Mouse (Mus musculus): ENCODE results near the gene Cacnb2. TPM values are rescaled to one million over a fixed set of nuclear protein-coding genes. Genes with fewer than 3 reads are reported as not detected.

Gene Cacnb2
- polyA plus RNA-seq, 1 experiment from 2014 or later = 4.0 TPM

DNA sequence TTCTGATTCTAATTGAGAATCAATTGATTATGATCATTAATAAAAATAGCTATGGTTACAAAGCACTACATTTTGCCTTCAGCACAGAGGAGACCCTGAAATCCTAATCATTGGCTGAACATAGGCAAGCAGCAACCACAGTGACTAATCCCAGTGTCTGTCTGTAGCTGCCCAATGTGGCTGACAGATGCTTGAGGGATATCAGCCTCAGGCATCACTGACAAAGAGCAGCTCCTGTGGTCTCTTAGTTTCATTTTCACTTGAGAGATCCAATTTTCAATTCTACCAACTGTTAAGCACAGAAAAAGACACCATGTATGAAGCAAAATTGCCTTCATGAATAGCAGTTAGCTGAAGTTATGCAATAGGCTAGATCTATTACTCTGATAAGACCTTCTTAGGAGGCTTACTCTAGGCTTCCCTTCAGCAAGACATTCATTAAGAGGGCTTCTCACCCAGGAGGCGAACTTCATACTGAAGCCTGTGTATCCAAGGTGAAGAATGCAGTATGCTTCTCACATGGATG lies 358.1 kb downstream of the Cacnb2 start:
- Histone ChIP-seq H3K4me3 (no peak overlapping the region), H3K27me3 (no peaks in the 10 kb centered on the region), H3K4me2 (no peak overlapping the region), H3K9ac (no peak overlapping the region), H3K36me3 (no peaks in the 10 kb centered on the region), H3K9me3 (no peaks in the 10 kb centered on the region), H3K27ac (no peak overlapping the region), H3K4me1 (replicated peaks) (no peaks in the 10 kb centered on the region)
- WGBS = 82% methylated on average over 1 of the region's 1 CpGs
- ATAC-seq (ENCODE audit: low FRiP score) = no peak

DNA sequence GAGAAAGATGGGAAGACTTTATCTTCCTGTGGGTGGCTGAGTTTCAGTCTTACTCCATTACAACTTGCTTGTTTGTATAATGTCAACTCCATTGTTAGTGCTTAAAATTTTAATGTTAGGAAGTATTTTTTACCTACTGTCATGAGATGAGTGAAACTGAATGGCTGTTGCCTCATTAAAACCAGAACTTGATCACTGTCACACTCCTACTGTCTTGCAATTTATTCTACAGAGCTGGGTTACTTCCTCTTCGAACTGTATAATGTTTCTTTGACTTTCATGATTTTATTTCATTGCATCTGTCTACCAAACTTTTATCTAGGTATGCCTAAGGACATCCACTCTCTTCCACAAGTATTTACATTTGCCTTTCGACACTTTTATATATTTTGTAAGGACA lies 358.6 kb downstream of the Cacnb2 start:
- Histone ChIP-seq H3K36me3 (no peaks in the 10 kb centered on the region), H3K4me1 (replicated peaks) (no peaks in the 10 kb centered on the region), H3K27ac (no peak overlapping the region), H3K4me3 (no peak overlapping the region), H3K4me2 (no peak overlapping the region), H3K27me3 (no peaks in the 10 kb centered on the region), H3K9ac (no peak overlapping the region), H3K9me3 (no peaks in the 10 kb centered on the region)
- 91% methylated on average over 2 of the region's 2 CpGs for WGBS
- no peak for ATAC-seq (ENCODE audit: low FRiP score)

DNA sequence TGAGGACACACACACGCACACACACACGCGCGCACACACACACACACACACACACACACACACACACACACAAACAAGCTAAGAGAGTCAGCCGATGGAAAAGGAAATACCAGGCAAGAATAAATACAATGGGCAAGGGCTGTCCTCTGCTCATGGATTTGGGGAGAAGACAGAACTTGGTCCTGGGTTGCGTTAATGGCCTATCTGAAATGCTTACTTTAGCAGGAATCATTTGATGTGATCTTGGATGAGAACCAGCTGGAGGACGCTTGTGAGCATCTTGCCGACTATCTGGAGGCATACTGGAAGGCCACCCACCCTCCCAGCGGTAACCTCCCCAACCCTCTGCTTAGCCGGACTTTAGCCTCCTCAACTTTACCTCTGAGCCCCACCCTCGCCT lies 381.1 kb downstream of the Cacnb2 start:
- no peak overlapping the region for H3K4me3 ChIP-seq
- no peaks in the 10 kb centered on the region for H3K4me1 ChIP-seq (replicated peaks)
- H3K36me3 ChIP-seq = peaks cover 15% of the 10 kb centered on the region; the same call in 1 of the 2 replicates
- H3K27me3 ChIP-seq = no peaks in the 10 kb centered on the region
- no peaks in the 10 kb centered on the region for H3K9me3 ChIP-seq
- ATAC-seq (ENCODE audit: low FRiP score) = no peak
- H3K27ac ChIP-seq = no peak overlapping the region
- no peak overlapping the region for H3K9ac ChIP-seq
- WGBS = 92% methylated on average over 11 of the region's 11 CpGs
- H3K4me2 ChIP-seq = no peak overlapping the region

DNA sequence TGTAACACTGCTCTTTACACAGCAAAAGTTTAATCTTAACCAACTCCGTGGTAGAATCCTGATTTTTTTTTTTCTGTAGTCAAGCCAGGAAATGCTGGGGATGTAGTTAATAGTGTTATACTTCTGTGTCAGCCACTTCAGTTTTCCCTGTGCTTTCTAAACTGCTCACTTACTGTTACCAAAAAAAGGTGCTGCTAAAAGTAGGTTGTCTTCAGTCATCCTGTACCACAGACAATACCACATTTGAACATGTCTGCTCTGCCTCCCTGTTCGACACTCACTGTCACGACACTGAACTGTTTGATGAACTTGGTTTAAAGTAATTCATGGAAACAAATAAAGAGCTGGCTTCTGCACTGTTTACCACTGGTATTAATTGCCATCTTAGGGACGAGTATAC lies 385.6 kb downstream of the Cacnb2 start:
- no peak overlapping the region for H3K27ac ChIP-seq
- H3K9me3 ChIP-seq = no peaks in the 10 kb centered on the region

DNA sequence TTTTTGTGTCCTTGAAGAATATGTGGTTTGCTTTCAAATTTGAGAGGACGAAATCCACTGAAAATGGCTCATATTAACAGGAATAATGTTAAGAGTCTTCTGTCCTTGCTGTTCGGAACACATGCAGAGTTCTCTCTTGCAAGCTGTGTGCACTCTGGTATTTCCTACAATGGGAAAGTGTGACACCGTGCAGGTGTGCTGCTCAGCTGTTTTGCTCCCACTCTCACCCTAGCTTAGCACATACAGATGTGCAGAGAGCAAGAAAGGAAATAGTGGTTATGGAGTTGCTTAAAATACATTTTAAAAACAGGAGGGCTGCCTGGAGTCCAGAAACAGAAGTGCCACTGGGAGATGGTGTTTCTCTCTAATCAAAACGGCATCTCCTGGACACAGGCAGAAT lies 386.5 kb downstream of the Cacnb2 start:
- no peaks in the 10 kb centered on the region for H3K27me3 ChIP-seq
- no peaks in the 10 kb centered on the region for H3K9me3 ChIP-seq
- H3K4me2 ChIP-seq = no peak overlapping the region
- no peak for ATAC-seq (ENCODE audit: low FRiP score)
- no peak overlapping the region for H3K9ac ChIP-seq
- 92% methylated on average over 4 of the region's 4 CpGs for WGBS
- no peak overlapping the region for H3K4me3 ChIP-seq
- H3K36me3 ChIP-seq = peaks cover 17% of the 10 kb centered on the region
- H3K27ac ChIP-seq = no peak overlapping the region
- no peaks in the 10 kb centered on the region for H3K4me1 ChIP-seq (replicated peaks)

More for the DNA sequence above, 385.6 kb downstream of the Cacnb2 start:
- ATAC-seq (ENCODE audit: low FRiP score) = no peak
- no peak overlapping the region for H3K9ac ChIP-seq
- no peaks in the 10 kb centered on the region for H3K4me1 ChIP-seq (replicated peaks)
- peaks cover 21% of the 10 kb centered on the region for H3K36me3 ChIP-seq
- H3K27me3 ChIP-seq = no peaks in the 10 kb centered on the region
- no peak overlapping the region for H3K4me3 ChIP-seq
- no peak overlapping the region for H3K4me2 ChIP-seq
- WGBS = 93% methylated on average over 4 of the region's 4 CpGs

DNA sequence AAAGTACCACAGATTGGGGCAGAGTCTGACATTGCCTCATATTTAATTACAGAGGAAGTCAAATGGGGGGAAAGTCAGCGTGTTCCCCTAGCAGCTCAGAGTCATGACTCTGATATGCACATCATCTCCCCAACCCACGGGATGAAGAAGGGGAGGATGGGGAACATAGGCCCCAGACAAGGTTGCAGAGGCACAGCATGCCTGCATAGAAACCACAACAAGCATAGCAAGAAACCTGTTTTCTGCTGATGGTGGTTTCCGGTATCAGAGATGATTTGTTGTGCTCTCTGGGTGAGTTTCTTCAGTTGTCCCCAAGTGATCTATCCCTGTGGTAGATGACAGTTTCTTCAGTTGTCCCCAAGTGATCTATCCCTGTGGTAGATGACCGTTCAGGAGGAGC lies 389.6 kb downstream of the Cacnb2 start:
- WGBS = 90% methylated on average over 4 of the region's 4 CpGs
- H3K36me3 ChIP-seq = peaks cover 9% of the 10 kb centered on the region
- no peaks in the 10 kb centered on the region for H3K4me1 ChIP-seq (replicated peaks)
- no peak overlapping the region for H3K27ac ChIP-seq
- no peaks in the 10 kb centered on the region for H3K27me3 ChIP-seq
- H3K9me3 ChIP-seq = no peaks in the 10 kb centered on the region
- no peak overlapping the region for H3K9ac ChIP-seq
- no peak overlapping the region for H3K4me2 ChIP-seq
- ATAC-seq (ENCODE audit: low FRiP score) = no peak
- H3K4me3 ChIP-seq = no peak overlapping the region

DNA sequence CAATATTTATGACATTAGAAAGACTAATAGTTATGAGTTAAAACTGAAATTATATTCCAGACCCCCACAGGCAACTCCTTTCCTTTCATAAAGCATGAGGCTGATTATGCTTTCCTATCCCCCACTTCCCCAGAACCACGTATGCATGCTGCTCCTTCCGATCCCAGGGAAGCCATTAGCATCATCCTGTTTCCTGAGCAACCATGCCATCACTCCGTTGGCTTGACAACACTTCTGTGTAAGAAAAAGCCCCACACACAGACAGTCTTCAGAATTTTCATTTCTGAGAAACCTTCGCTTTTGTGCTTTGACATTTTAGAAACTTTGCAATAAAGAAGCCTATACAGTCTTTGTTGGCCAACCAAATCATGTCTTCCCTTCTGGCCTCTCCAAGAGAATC lies 393.1 kb downstream of the Cacnb2 start:
- no peaks in the 10 kb centered on the region for H3K4me1 ChIP-seq (replicated peaks)
- 62% methylated on average over 4 of the region's 4 CpGs for WGBS
- no peaks in the 10 kb centered on the region for H3K9me3 ChIP-seq

DNA sequence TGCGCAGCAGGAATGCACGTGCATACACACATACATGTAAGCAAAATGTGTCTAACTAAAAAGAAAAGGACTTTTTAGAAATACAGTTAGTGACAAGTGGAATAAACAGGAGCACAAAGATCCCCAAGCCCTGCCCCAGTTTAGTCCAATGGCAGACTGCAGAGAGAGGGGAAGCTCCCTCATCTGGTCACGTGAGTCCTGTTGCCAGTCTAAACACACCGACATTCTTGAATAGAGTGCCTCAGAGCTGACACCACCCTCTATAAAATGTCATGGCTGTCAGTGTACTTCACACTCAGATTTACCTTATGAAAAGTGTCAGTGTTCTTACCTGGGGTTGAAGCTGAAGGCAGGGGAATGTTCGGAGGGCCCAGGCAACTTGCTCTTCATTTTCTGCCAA lies 394.9 kb downstream of the Cacnb2 start:
- no peak for ATAC-seq (ENCODE audit: low FRiP score)
- H3K9ac ChIP-seq = no peak overlapping the region
- no peak overlapping the region for H3K4me3 ChIP-seq
- no peak overlapping the region for H3K27ac ChIP-seq
- no peak overlapping the region for H3K4me2 ChIP-seq
- peaks cover 11% of the 10 kb centered on the region; the same call in 1 of the 2 replicates for H3K36me3 ChIP-seq
- H3K4me1 ChIP-seq (replicated peaks) = no peaks in the 10 kb centered on the region
- no peaks in the 10 kb centered on the region for H3K9me3 ChIP-seq
- 92% methylated on average over 5 of the region's 5 CpGs for WGBS
- H3K27me3 ChIP-seq = no peaks in the 10 kb centered on the region

More for the DNA sequence above, 393.1 kb downstream of the Cacnb2 start:
- Histone ChIP-seq H3K9ac (no peak overlapping the region), H3K4me2 (no peak overlapping the region), H3K27me3 (no peaks in the 10 kb centered on the region), H3K4me3 (no peak overlapping the region), H3K27ac (no peak overlapping the region), H3K36me3 (peaks cover 16% of the 10 kb centered on the region)
- no peak for ATAC-seq (ENCODE audit: low FRiP score)

DNA sequence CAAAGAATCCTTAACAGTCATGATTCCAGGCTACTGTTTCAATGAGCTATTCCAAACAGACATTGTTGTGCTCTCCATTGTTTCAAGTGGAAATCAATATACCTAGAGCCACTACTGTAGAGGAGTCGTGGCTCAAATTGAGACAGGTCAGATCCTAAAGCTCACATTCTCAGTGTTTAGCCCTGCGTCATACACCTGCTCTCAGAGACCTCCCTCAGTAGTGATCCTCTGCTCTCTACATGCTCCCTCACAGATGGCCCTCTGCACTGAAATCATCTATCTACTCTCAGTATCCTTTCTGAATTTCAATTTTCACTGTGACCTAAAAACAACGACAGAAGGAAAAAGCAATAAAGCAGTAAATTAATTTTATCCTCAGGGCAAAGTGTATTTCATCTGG lies 404.6 kb downstream of the Cacnb2 start:
- no peak; the same call in 1 of the 2 replicates for ATAC-seq (ENCODE audit: low FRiP score)
- Histone ChIP-seq H3K4me1 (replicated peaks) (no peaks in the 10 kb centered on the region), H3K9ac (no peak overlapping the region), H3K4me2 (no peak overlapping the region), H3K27ac (peak overlapping the region; percentile 8; the same call in 1 of the 2 replicates), H3K9me3 (no peaks in the 10 kb centered on the region), H3K27me3 (no peaks in the 10 kb centered on the region), H3K4me3 (no peak overlapping the region), H3K36me3 (peaks cover 28% of the 10 kb centered on the region)
- 78% methylated on average over 3 of the region's 3 CpGs for WGBS

DNA sequence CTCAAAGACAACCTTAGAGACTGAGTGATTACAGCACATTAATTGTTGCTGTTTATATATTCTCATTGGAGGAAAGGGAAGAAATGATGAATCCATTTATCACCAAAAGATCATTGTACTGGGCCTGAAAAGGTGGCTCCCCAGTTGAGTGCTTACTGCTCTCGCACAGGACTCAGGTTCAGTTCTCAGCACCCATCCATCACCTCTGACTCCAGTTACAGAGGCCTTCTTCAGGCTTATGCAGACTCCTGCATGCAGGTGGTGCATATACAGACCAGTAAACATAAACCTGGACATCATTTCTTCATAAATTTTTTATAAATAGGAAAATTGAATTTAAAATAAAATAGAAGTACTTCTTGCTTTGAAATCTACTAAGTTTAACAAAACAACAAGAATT lies 405.2 kb downstream of the Cacnb2 start:
- Histone ChIP-seq H3K4me2 (no peak overlapping the region), H3K9ac (no peak overlapping the region), H3K9me3 (no peaks in the 10 kb centered on the region), H3K36me3 (peaks cover 29% of the 10 kb centered on the region), H3K4me3 (no peak overlapping the region), H3K27ac (peak overlapping the region; percentile 13), H3K27me3 (no peaks in the 10 kb centered on the region), H3K4me1 (replicated peaks) (no peaks in the 10 kb centered on the region)
- 76% methylated on average over 1 of the region's 1 CpGs for whole genome bisulfite sequencing
- peak; percentile 72; the same call in 1 of the 2 replicates for ATAC-seq (ENCODE audit: low FRiP score)

DNA sequence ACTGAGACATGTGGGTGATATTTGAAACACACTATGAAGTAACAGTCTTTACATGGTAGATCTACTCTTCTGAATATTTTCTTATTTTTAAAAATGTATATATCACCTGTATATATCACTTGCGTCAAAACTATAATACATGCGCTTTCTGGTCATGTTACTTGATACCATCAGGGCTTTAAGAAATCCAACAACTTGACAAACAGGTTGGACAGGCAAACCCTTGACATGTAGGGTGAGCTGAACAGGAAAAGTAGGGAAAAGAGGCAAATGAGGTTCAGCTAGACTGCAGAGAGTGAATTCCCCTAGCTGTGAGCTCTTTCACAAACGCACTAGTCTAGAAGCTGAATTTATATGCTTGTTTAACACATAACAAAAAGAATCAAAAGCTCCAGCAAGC lies 423.9 kb downstream of the Cacnb2 start:
- H3K9ac ChIP-seq = no peak overlapping the region
- no peak overlapping the region for H3K4me2 ChIP-seq
- ATAC-seq (ENCODE audit: low FRiP score) = no peak
- no peaks in the 10 kb centered on the region for H3K9me3 ChIP-seq
- no peak overlapping the region for H3K4me3 ChIP-seq
- H3K27ac ChIP-seq = no peak overlapping the region
- peaks cover 11% of the 10 kb centered on the region for H3K36me3 ChIP-seq
- no peaks in the 10 kb centered on the region for H3K4me1 ChIP-seq (replicated peaks)
- H3K27me3 ChIP-seq = no peaks in the 10 kb centered on the region
- WGBS = 92% methylated on average over 3 of the region's 3 CpGs

DNA sequence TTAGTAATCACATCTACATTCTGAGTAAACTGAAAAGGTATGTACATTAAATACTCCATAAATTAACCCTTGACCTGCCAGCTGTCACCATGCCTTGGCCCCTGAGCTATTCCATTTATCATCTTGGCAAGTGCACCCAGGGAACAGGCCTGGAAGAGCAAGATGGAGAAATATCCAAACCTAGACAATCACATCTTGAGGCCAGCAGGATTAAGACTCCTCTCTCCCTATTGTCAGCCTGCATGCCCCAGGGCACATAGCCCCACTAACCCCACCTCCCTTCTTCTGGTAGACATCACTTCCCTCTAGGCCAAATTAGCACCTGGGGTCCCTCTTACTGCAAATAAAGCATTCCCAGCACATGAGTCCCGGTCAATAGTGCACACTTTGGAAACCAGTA lies 424.9 kb downstream of the Cacnb2 start:
- no peak overlapping the region for H3K27ac ChIP-seq

More for the DNA sequence above, 424.9 kb downstream of the Cacnb2 start:
- Histone ChIP-seq H3K4me2 (no peak overlapping the region), H3K4me3 (no peak overlapping the region), H3K4me1 (replicated peaks) (no peaks in the 10 kb centered on the region), H3K9ac (no peak overlapping the region), H3K27me3 (no peaks in the 10 kb centered on the region), H3K9me3 (no peaks in the 10 kb centered on the region), H3K36me3 (peaks cover 14% of the 10 kb centered on the region)
- ATAC-seq (ENCODE audit: low FRiP score) = no peak
- WGBS = 73% methylated on average over 1 of the region's 1 CpGs
